Mouse (Mus musculus): Measurements from ENCODE around the gene Tex2.
"Not testable (repeated sequence)": the region's sequence is repeated elsewhere in the genome, so short reads cannot be mapped to it uniquely, and the experiment has no call there.

The Tex2 gene

GRCm38 (mm10) chr11:106502159-106502505 is 111.1 kb downstream of the Tex2 start:
- in situ Hi-C loops (cut with MboI; ENCODE audit: low pct_unique_long_range_greater_than_20kb in 1 of 2, low sequenced_read_pairs in 2 of 2, unreplicated experiment in 1 of 2), result loop anchor here in 1 of 2 experiments (25.0 kb wide), 1 partner anchor 260 kb away; the partner anchor contains the start of genes Milr1 and Pecam1

GRCm38 (mm10) chr11:106501308-106502158 is 111.7 kb downstream of the Tex2 start:
- in situ Hi-C loops (cut with MboI; ENCODE audit: low pct_unique_long_range_greater_than_20kb in 1 of 2, low sequenced_read_pairs in 2 of 2, unreplicated experiment in 1 of 2), result loop anchor here in 1 of 2 experiments (25.0 kb wide), 1 partner anchor 261 kb away; the partner anchor contains the start of genes Milr1 and Pecam1

GRCm38 (mm10) chr11:106500393-106501307 is 112.6 kb downstream of the Tex2 start:
- in situ Hi-C loops (cut with MboI; ENCODE audit: low pct_unique_long_range_greater_than_20kb in 1 of 2, low sequenced_read_pairs in 2 of 2, unreplicated experiment in 1 of 2), result loop anchor here in 1 of 2 experiments (25.0 kb wide), 1 partner anchor 262 kb away; the partner anchor contains the start of genes Milr1 and Pecam1

GRCm38 (mm10) chr11:106498739-106499379 is 114.4 kb downstream of the Tex2 start:
- in situ Hi-C loops (cut with MboI; ENCODE audit: low pct_unique_long_range_greater_than_20kb in 1 of 2, low sequenced_read_pairs in 2 of 2, unreplicated experiment in 1 of 2), result no loop called here

- in situ Hi-C loops (cut with MboI; ENCODE audit: low pct_unique_long_range_greater_than_20kb in 1 of 2, low sequenced_read_pairs in 2 of 2, unreplicated experiment in 1 of 2), result no loop called here
These were observed 115.3 kb downstream of the Tex2 start for GRCm38 (mm10) chr11:106497926-106498325.

- in situ Hi-C loops (cut with MboI; ENCODE audit: low pct_unique_long_range_greater_than_20kb in 1 of 2, low sequenced_read_pairs in 2 of 2, unreplicated experiment in 1 of 2), result not testable (repeated sequence)
These were observed 116.2 kb downstream of the Tex2 start for GRCm38 (mm10) chr11:106497009-106497408.

- in situ Hi-C loops (cut with MboI; ENCODE audit: low pct_unique_long_range_greater_than_20kb in 1 of 2, low sequenced_read_pairs in 2 of 2, unreplicated experiment in 1 of 2), result no loop called here
These were observed 120.1 kb downstream of the Tex2 start for GRCm38 (mm10) chr11:106492984-106493669.

GRCm38 (mm10) chr11:106491393-106491792 is 121.8 kb downstream of the Tex2 start:
- in situ Hi-C loops (cut with MboI; ENCODE audit: low pct_unique_long_range_greater_than_20kb in 1 of 2, low sequenced_read_pairs in 2 of 2, unreplicated experiment in 1 of 2), result no loop called here

- in situ Hi-C loops (cut with MboI; ENCODE audit: low pct_unique_long_range_greater_than_20kb in 1 of 2, low sequenced_read_pairs in 2 of 2, unreplicated experiment in 1 of 2), result not testable (repeated sequence)
These were observed 122.6 kb downstream of the Tex2 start for GRCm38 (mm10) chr11:106490600-106490999.

- in situ Hi-C loops (cut with MboI; ENCODE audit: low pct_unique_long_range_greater_than_20kb in 1 of 2, low sequenced_read_pairs in 2 of 2, unreplicated experiment in 1 of 2), result no loop called here
These were observed 123.2 kb downstream of the Tex2 start for GRCm38 (mm10) chr11:106490057-106490456.

- in situ Hi-C loops (cut with MboI; ENCODE audit: low pct_unique_long_range_greater_than_20kb in 1 of 2, low sequenced_read_pairs in 2 of 2, unreplicated experiment in 1 of 2), result no loop called here
These were observed 124.1 kb downstream of the Tex2 start for GRCm38 (mm10) chr11:106489036-106489693.

GRCm38 (mm10) chr11:106488126-106488561 is 125.1 kb downstream of the Tex2 start:
- in situ Hi-C loops (cut with MboI; ENCODE audit: low pct_unique_long_range_greater_than_20kb in 1 of 2, low sequenced_read_pairs in 2 of 2, unreplicated experiment in 1 of 2), result no loop called here

GRCm38 (mm10) chr11:106487733-106488115 is 125.5 kb downstream of the Tex2 start, which contains the start of gene Ern1:
Gene Ern1 (minus strand): TSS chr11:106487852.
- in situ Hi-C loops (cut with MboI; ENCODE audit: low pct_unique_long_range_greater_than_20kb in 1 of 2, low sequenced_read_pairs in 2 of 2, unreplicated experiment in 1 of 2), result no loop called here

GRCm38 (mm10) chr11:106486866-106487732 is 126.1 kb downstream of the Tex2 start:
- in situ Hi-C loops (cut with MboI; ENCODE audit: low pct_unique_long_range_greater_than_20kb in 1 of 2, low sequenced_read_pairs in 2 of 2, unreplicated experiment in 1 of 2), result no loop called here

GRCm38 (mm10) chr11:106486042-106486865 is 127.0 kb downstream of the Tex2 start:
- in situ Hi-C loops (cut with MboI; ENCODE audit: low pct_unique_long_range_greater_than_20kb in 1 of 2, low sequenced_read_pairs in 2 of 2, unreplicated experiment in 1 of 2), result no loop called here

GRCm38 (mm10) chr11:106485611-106486010 is 127.6 kb downstream of the Tex2 start:
- in situ Hi-C loops (cut with MboI; ENCODE audit: low pct_unique_long_range_greater_than_20kb in 1 of 2, low sequenced_read_pairs in 2 of 2, unreplicated experiment in 1 of 2), result no loop called here
